Mouse (Mus musculus): ENCODE measurements at regions not wholly inside any gene's neighbourhood (a gene's known extent, or its start where the extent isn't known, plus 50 kb on each side); places are given as distances from the start of the nearest gene placed in this dataset.

DNA sequence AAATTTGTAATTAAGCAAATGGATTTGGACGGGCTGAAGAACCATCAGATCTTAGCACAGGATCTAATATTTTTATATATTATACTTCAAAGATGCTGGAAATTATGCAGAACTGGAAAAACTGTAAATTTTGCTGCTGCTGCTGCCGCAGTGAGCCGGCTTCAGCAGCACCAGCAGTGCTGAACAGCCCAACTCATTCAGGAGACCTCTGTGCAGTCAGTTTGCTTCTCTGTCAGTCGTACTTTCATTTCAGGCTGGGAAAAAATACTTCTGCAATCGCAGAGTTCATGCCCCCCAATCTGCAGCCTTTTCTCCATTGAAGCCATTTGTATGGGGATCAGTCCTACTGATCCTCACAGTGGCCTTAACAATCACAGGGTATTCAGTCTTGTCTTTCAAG, 53.4 kb upstream of the Trpc3 start:
- no peak overlapping the region for H3K4me3 ChIP-seq (replicated peaks; ENCODE audit: low read length)
- H3K36me3 ChIP-seq (ENCODE audit: control insufficient read depth, insufficient read depth, low read length): no peaks in the 10 kb centered on the region
- ATAC-seq (ENCODE audit: insufficient read depth, low FRiP score): no peak
- no peak overlapping the region for H3K4me2 ChIP-seq (ENCODE audit: low read depth, low read length)
- no peak overlapping the region for H3K27ac ChIP-seq (ENCODE audit: low read length)
- no peak overlapping the region for H3K9ac ChIP-seq (ENCODE audit: low read length)
- no peaks in the 10 kb centered on the region for H3K4me1 ChIP-seq (ENCODE audit: control insufficient read depth, insufficient read depth, low read length)
- H3K27me3 ChIP-seq (ENCODE audit: control insufficient read depth, insufficient read depth, low read length): no peaks in the 10 kb centered on the region
- 61% methylated on average over 5 of the region's 5 CpGs for WGBS
- 0 out of 2 replicates have a peak, but pooled peaks cover 2% of the 10 kb centered on the region for H3K9me3 ChIP-seq (replicated peaks; ENCODE audit: control insufficient read depth, low read length)

DNA sequence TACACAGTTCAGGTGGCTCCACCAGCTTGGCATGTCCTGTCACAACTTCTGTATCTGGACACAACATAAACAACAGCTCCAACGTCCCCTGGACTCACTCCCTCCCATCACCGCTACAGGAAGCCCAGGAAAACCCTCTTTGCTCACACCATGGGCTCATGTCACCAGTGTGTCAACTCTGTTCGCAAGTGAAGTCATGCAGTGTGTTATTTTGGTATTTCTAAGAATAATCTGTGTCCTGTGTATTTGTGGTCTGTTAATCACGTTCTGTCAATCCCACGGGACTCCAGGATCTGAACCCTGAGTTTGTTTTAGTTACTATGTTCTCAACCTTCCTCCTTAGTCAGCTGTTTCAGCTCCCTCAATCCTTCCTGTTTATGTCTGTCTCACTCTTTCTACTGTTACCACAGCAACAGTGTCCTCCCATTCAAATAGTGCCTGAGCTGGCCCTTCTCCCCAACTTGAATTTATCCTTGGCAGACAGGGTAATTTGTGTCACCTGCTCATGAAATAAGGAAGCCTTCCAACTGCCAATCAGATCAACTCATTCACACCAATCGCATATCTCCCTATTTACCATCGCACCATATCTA, 64.5 kb upstream of the Trpc3 start:
- H3K36me3 ChIP-seq (ENCODE audit: control insufficient read depth, insufficient read depth, low read length): no peaks in the 10 kb centered on the region
- no peak overlapping the region for H3K27ac ChIP-seq (ENCODE audit: low read length)
- no peak overlapping the region for H3K4me2 ChIP-seq (ENCODE audit: low read depth, low read length)
- no peaks in the 10 kb centered on the region for H3K27me3 ChIP-seq (ENCODE audit: control insufficient read depth, insufficient read depth, low read length)
- ATAC-seq (ENCODE audit: insufficient read depth, low FRiP score): no peak
- 59% methylated on average over 7 of the region's 7 CpGs for WGBS
- no peaks in the 10 kb centered on the region for H3K4me1 ChIP-seq (ENCODE audit: control insufficient read depth, insufficient read depth, low read length)
- H3K4me3 ChIP-seq (replicated peaks; ENCODE audit: low read length): no peak overlapping the region
- H3K9ac ChIP-seq (ENCODE audit: low read length): no peak overlapping the region
- no peaks in the 10 kb centered on the region for H3K9me3 ChIP-seq (replicated peaks; ENCODE audit: control insufficient read depth, low read length)

DNA sequence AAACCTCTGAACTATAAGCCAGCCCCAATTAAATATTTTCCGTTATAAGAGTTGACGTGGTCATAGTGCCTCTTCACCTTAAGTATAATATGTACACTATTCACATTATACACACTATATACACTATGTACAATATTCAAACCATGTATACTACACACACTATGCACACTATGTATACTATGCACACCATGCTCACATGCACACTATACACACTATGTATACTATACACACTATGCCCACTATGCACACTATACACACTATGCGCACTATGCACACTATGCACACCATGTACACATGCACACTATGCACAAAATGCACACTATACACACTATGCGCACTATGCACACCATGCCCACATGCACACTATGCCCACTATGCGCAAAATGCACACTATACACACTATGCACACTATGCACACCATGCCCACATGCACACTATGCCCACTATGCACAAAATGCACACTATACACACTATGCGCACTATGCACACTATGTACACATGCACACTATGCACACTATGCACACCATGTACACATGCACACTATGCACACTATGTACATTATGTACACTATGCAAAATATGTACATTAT, 72.2 kb upstream of the Trpc3 start:
- Histone ChIP-seq H3K36me3 (ENCODE audit: control insufficient read depth, insufficient read depth, low read length) (no peaks in the 10 kb centered on the region), H3K27me3 (ENCODE audit: control insufficient read depth, insufficient read depth, low read length) (no peaks in the 10 kb centered on the region), H3K4me3 (replicated peaks; ENCODE audit: low read length) (no peak overlapping the region), H3K9me3 (replicated peaks; ENCODE audit: control insufficient read depth, low read length) (no peaks in the 10 kb centered on the region), H3K4me2 (ENCODE audit: low read depth, low read length) (no peak overlapping the region), H3K27ac (ENCODE audit: low read length) (no peak overlapping the region), H3K9ac (ENCODE audit: low read length) (no peak overlapping the region), H3K4me1 (ENCODE audit: control insufficient read depth, insufficient read depth, low read length) (no peaks in the 10 kb centered on the region)
- no peak for ATAC-seq (ENCODE audit: insufficient read depth, low FRiP score)
- WGBS: 94% methylated on average over 6 of the region's 6 CpGs

DNA sequence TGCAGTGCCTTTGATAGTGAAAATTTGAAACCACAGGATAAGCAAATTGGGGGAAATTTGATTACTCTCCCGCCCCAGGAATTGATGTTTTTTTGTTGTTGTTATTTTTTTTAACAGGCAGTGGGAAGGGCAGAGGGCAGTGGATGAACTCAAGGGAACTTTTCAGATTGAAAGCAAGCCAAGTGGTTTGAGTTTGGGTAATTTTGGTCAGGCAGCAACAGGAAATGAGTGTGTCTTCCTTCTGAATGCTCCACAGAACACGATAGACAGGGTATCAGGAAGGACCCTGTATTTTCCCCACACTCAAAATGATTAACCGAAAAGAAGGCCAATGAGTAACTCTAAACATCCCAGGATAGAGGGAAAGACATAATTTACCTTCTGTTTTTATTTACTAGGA, 72.9 kb upstream of the Trpc3 start:
- 66% methylated on average over 3 of the region's 3 CpGs for WGBS

DNA sequence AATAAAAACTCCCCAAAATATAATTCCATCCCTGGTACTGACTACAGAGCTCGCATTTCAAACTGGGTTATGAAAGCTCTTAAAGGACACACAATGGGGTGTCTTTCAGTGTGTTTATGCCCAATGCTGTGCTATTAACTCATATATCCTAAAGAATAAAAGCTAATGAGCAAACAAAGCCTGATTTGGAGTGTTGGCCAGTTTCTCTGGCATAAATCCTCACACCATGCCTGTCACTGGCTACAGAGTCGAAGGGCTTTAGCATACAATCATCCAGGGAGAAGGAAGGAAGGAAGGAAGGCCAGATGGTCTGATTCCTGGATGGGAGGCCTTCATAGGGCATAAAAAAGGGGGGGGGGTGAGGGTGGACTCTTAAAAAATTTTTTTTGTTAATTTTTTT, 74.8 kb upstream of the Trpc3 start:
- Histone ChIP-seq H3K4me1 (ENCODE audit: control insufficient read depth, insufficient read depth, low read length) (no peaks in the 10 kb centered on the region), H3K36me3 (ENCODE audit: control insufficient read depth, insufficient read depth, low read length) (no peaks in the 10 kb centered on the region), H3K9me3 (replicated peaks; ENCODE audit: control insufficient read depth, low read length) (no peaks in the 10 kb centered on the region), H3K27me3 (ENCODE audit: control insufficient read depth, insufficient read depth, low read length) (no peaks in the 10 kb centered on the region), H3K4me3 (replicated peaks; ENCODE audit: low read length) (no peak overlapping the region), H3K27ac (ENCODE audit: low read length) (no peak overlapping the region), H3K9ac (ENCODE audit: low read length) (no peak overlapping the region), H3K4me2 (ENCODE audit: low read depth, low read length) (no peak overlapping the region)
- WGBS: 53% methylated on average over 2 of the region's 2 CpGs
- ATAC-seq (ENCODE audit: insufficient read depth, low FRiP score): no peak

More for the DNA sequence above, 72.9 kb upstream of the Trpc3 start:
- Histone ChIP-seq H3K36me3 (ENCODE audit: control insufficient read depth, insufficient read depth, low read length) (no peaks in the 10 kb centered on the region), H3K27me3 (ENCODE audit: control insufficient read depth, insufficient read depth, low read length) (no peaks in the 10 kb centered on the region), H3K27ac (ENCODE audit: low read length) (no peak overlapping the region), H3K9ac (ENCODE audit: low read length) (no peak overlapping the region), H3K4me2 (ENCODE audit: low read depth, low read length) (no peak overlapping the region), H3K4me3 (replicated peaks; ENCODE audit: low read length) (no peak overlapping the region), H3K4me1 (ENCODE audit: control insufficient read depth, insufficient read depth, low read length) (no peaks in the 10 kb centered on the region), H3K9me3 (replicated peaks; ENCODE audit: control insufficient read depth, low read length) (no peaks in the 10 kb centered on the region)
- ATAC-seq (ENCODE audit: insufficient read depth, low FRiP score): no peak

DNA sequence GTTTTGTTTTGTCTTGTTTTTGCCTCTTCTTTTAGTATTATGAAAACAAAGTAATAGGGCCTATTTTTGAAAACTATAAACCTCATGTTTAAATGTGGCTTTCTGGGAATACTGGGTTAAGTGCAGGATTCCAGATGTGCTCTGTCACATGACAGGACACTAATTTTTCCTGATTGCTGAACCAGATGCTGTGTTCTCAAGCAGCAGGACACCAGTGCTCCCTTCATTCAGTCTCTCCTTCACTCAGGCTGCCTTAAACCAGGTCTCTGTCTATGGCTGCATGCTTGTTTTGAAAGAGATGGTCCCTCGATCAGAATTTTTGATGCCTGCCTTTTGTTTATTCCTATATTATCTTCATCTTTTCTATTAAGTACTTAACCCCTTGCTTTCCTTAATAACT, 80.1 kb upstream of the Trpc3 start:
- Histone ChIP-seq H3K4me2 (ENCODE audit: low read depth, low read length) (no peak overlapping the region), H3K36me3 (ENCODE audit: control insufficient read depth, insufficient read depth, low read length) (no peaks in the 10 kb centered on the region), H3K9ac (ENCODE audit: low read length) (no peak overlapping the region), H3K4me3 (replicated peaks; ENCODE audit: low read length) (no peak overlapping the region), H3K27ac (ENCODE audit: low read length) (no peak overlapping the region), H3K4me1 (ENCODE audit: control insufficient read depth, insufficient read depth, low read length) (no peaks in the 10 kb centered on the region), H3K27me3 (ENCODE audit: control insufficient read depth, insufficient read depth, low read length) (no peaks in the 10 kb centered on the region), H3K9me3 (replicated peaks; ENCODE audit: control insufficient read depth, low read length) (no peaks in the 10 kb centered on the region)
- WGBS: 50% methylated on average over 1 of the region's 1 CpGs
- no peak for ATAC-seq (ENCODE audit: insufficient read depth, low FRiP score)

DNA sequence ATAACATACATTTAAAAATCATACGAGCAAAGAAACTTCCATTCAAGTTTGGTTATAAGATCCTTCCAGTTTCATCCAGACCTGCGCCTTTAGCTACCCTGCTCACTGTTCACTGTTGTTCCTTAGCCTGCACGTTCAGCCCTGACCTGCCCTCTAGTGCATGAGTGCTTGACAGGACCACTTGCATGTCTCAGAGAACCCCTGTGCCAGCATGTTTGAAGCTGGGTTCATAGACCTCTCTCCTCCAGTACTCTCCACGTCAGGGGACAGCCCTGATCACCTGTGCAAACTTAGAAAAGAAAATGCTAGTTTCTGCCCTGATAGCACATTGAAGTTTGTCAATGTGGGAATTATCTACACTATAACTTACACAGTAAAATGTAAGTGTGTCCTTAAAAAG, 81.0 kb upstream of the Trpc3 start:
- ATAC-seq (ENCODE audit: insufficient read depth, low FRiP score): no peak
- H3K27me3 ChIP-seq (ENCODE audit: control insufficient read depth, insufficient read depth, low read length): no peaks in the 10 kb centered on the region
- WGBS: 59% methylated on average over 4 of the region's 4 CpGs
- H3K27ac ChIP-seq (ENCODE audit: low read length): no peak overlapping the region
- H3K9me3 ChIP-seq (replicated peaks; ENCODE audit: control insufficient read depth, low read length): no peaks in the 10 kb centered on the region
- H3K4me1 ChIP-seq (ENCODE audit: control insufficient read depth, insufficient read depth, low read length): no peaks in the 10 kb centered on the region
- H3K4me3 ChIP-seq (replicated peaks; ENCODE audit: low read length): no peak overlapping the region
- H3K9ac ChIP-seq (ENCODE audit: low read length): no peak overlapping the region
- H3K36me3 ChIP-seq (ENCODE audit: control insufficient read depth, insufficient read depth, low read length): no peaks in the 10 kb centered on the region
- H3K4me2 ChIP-seq (ENCODE audit: low read depth, low read length): no peak overlapping the region

DNA sequence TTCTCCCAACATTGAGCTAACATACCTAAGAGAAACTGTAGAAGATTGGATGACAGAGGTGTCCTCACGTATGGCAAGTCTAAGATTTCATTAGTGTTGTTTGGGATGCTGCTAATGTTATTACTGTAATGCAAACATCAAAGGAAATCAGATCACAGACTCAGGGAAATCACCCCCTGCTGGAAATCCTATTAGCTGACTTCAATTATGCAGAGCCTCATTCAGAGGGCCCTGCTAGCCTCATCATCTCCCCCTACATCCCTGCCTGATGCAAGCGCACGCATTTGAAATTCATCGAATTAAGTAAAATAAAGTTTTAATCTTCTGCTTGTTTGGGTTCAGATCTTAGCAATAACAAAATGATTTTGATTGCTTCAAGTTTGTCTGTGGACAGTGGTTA, 84.1 kb upstream of the Trpc3 start:
- Histone ChIP-seq H3K4me3 (replicated peaks; ENCODE audit: low read length) (no peak overlapping the region), H3K4me2 (ENCODE audit: low read depth, low read length) (no peak overlapping the region), H3K9ac (ENCODE audit: low read length) (no peak overlapping the region), H3K9me3 (replicated peaks; ENCODE audit: control insufficient read depth, low read length) (no peaks in the 10 kb centered on the region), H3K27ac (ENCODE audit: low read length) (no peak overlapping the region), H3K36me3 (ENCODE audit: control insufficient read depth, insufficient read depth, low read length) (no peaks in the 10 kb centered on the region), H3K4me1 (ENCODE audit: control insufficient read depth, insufficient read depth, low read length) (no peaks in the 10 kb centered on the region), H3K27me3 (ENCODE audit: control insufficient read depth, insufficient read depth, low read length) (no peaks in the 10 kb centered on the region)
- ATAC-seq (ENCODE audit: insufficient read depth, low FRiP score): no peak
- 44% methylated on average over 4 of the region's 4 CpGs for WGBS

DNA sequence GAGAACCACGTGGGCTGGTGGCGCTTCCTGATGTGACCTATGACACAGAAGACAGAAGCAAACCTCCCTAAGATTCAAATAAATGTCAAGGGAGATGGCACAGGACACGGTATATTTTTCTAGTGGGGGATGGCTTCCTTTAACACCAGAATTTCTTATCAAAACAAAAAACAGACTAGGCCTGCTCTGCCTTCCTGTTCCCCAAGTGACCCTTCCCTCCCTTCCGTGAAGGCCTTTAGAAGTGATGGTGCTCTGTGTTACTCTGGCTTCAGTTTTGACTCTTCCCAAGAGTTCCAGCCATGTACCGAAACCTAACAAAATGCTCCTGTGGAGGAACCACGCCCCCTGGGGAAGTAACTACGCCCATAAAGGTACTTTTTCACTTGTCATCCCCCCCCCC, 84.5 kb upstream of the 4932438A13Rik start:
- H3K9me3 ChIP-seq (replicated peaks; ENCODE audit: control insufficient read depth, low read length): no peaks in the 10 kb centered on the region
- H3K4me3 ChIP-seq (replicated peaks; ENCODE audit: low read length): no peak overlapping the region
- H3K9ac ChIP-seq (ENCODE audit: low read length): no peak overlapping the region
- no peaks in the 10 kb centered on the region for H3K36me3 ChIP-seq (ENCODE audit: control insufficient read depth, insufficient read depth, low read length)
- no peak for ATAC-seq (ENCODE audit: insufficient read depth, low FRiP score)
- H3K27me3 ChIP-seq (ENCODE audit: control insufficient read depth, insufficient read depth, low read length): no peaks in the 10 kb centered on the region
- no peaks in the 10 kb centered on the region for H3K4me1 ChIP-seq (ENCODE audit: control insufficient read depth, insufficient read depth, low read length)
- no peak overlapping the region for H3K4me2 ChIP-seq (ENCODE audit: low read depth, low read length)
- 63% methylated on average over 7 of the region's 7 CpGs for WGBS
- no peak overlapping the region for H3K27ac ChIP-seq (ENCODE audit: low read length)

All from stomach, embryonic 16.5 days (tissue).